Mouse (Mus musculus): ENCODE results near the gene Cryba4.

DNA sequence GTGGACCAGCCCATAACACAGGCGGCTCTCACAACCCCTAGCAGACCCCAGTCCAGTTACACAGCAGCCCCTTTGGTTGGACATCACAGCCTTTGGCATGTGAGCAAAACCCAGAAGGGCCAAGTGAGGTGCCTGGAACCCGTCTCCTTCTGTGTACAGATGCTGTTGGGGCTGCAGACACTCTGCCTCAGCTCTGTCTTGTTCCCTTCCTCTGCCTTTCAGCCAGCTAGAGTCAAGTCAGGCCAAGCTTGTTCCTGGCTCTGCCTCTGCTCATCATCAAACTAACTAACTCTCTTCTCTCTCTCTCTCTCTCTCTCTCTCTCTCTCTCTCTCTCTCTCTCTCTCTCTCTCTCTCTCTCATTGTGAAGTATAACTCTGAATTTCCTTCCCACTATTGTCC lies 15.7 kb downstream of the Cryba4 start:
- TF ChIP-seq GATA1 (IDR thresholded peaks at IDR 0.05; ENCODE audit: low read length), result no peak
- TF ChIP-seq TAL1 (IDR thresholded peaks at IDR 0.05; ENCODE audit: low read length), result no peak

Measured in erythroblast, embryonic 14.5 days (primary cell).